Mouse (Mus musculus): ENCODE data around the gene Tor1b.

DNA sequence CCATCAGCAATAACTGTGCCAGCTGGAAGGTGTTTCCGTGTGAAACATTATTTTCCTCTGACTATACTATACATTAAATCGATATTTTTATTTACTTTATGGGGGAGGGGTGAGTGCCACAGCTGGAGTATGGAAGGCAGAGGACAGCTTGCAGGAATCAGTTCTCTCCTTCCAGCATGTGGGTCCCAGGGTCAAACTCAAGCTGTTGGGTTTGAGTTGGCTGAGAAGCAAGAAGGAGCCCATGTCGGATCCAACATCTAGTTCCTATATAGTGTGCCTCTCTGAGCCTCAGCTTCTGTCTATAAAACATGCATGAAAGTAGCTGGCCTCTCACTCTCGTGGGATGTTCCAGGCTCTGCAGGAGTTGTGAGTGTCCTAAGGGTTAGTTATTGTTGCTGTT, 26.4 kb upstream of the Tor1b start:
- TF ChIP-seq EP300 (IDR thresholded peaks at IDR 0.05; ENCODE audit: low read depth in 1 of 2, low read length in 2 of 2) (no peak), CTCF (IDR thresholded peaks at IDR 0.05 in 2 of 3, conservative IDR thresholded peaks at IDR 0.05 in 1 of 3; ENCODE audit: control insufficient read depth in 1 of 3, insufficient read depth in 1 of 3, low read depth in 2 of 3, low read length in 3 of 3, poor library complexity in 1 of 3, severe bottlenecking in 1 of 3) (no peak), POLR2AphosphoS2 (IDR thresholded peaks at IDR 0.05; ENCODE audit: low read length) (no peak), NRF1 (IDR thresholded peaks at IDR 0.05; ENCODE audit: insufficient read depth, low read depth, low read length, poor library complexity, severe bottlenecking) (no peak), POLR2A (IDR thresholded peaks at IDR 0.05; ENCODE audit: control insufficient read depth in 1 of 2, insufficient read depth in 1 of 2, low read depth in 1 of 2, low read length in 2 of 2, poor library complexity in 1 of 2) (no peak), MAX (IDR thresholded peaks at IDR 0.05; ENCODE audit: low read length) (no peak), MYB (IDR thresholded peaks at IDR 0.05; ENCODE audit: low read depth, low read length) (no peak), MEF2A (IDR thresholded peaks at IDR 0.05; ENCODE audit: extremely low read depth, insufficient replicate concordance, low read depth, low read length, poor library complexity, severe bottlenecking) (no peak)
